In the genomic region with DNA sequence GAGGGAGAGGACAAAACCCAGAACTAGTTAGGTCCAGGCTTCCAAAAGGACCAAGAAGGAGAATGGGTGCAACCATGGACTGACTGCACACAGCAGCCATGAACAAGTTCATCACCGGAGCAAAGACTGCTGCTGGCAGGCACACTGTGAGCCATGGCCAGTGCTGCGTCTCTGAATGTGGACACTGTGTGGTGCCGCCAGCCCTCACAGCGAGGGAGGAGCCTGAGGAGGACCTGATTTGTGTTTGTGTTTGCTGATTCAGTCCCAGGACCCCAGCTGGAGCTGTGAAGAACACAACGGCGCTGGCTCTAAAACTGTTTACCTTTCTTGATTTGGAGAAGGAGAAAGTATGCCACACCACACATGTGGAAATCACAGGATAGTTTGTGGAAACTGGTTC, we compare ENCODE assay signal across 11 mouse cellular contexts. TPM values are rescaled to one million over a fixed set of nuclear protein-coding genes. Genes with fewer than 3 reads are reported as not detected.
DNase-seq lines count a peak whose midpoint lies in the region; ATAC-seq and TF ChIP-seq lines count a peak whose summit lies in the region.
"Had no signal": no experiment of that assay in that cellular context is flagged by ENCODE, and none has a peak within 500 bp of the region (broad histone marks: within the 10 kb centered on the region; RNA-seq: fewer than 3 reads in every experiment).

No protein-coding gene starts in this region.

- ATAC-seq in kidney, embryonic 15.5 days (replicated peaks; ENCODE audit: low FRiP score) = no peak
- ATAC-seq in stomach, postnatal 0 days (ENCODE audit: low FRiP score, low TSS enrichment) = peak; percentile 29; the same call in 1 of the 2 replicates
- ATAC-seq: forebrain, postnatal 0 days had no signal

- peaks cover 6% of the 10 kb centered on the region; the same call in 1 of the 2 replicates for H3K4me1 ChIP-seq in kidney, embryonic 15.5 days
- H3K4me1 ChIP-seq in stomach, postnatal 0 days (replicated peaks; ENCODE audit: control insufficient read depth, insufficient read depth) = no peaks in the 10 kb centered on the region; the same call in 1 of the 2 replicates

- peaks cover 18% of the 10 kb centered on the region for H3K36me3 ChIP-seq in kidney, embryonic 15.5 days
- no peaks in the 10 kb centered on the region for H3K36me3 ChIP-seq in stomach, postnatal 0 days (ENCODE audit: control insufficient read depth, insufficient read depth, low read length)

- no peaks in the 10 kb centered on the region for H3K27me3 ChIP-seq in kidney, embryonic 15.5 days
- H3K27me3 ChIP-seq in stomach, postnatal 0 days (ENCODE audit: control insufficient read depth, insufficient read depth, low read length) = no peaks in the 10 kb centered on the region
- H3K27me3 ChIP-seq: embryonic facial prominence, embryonic 15.5 days had no signal

- TF ChIP-seq EP300 in stomach, postnatal 0 days (optimal IDR thresholded peaks at IDR 0.05) = no peak

- TF ChIP-seq CTCF in stomach, postnatal 0 days (IDR thresholded peaks at IDR 0.05; ENCODE audit: low read depth) = no peak

- WGBS in kidney, embryonic 15.5 days = 54% methylated on average over 6 of the region's 6 CpGs
- 32% methylated on average over 6 of the region's 6 CpGs for WGBS in stomach, postnatal 0 days

- DNase-seq in embryo, embryonic 11 days = peak; percentile 11
- DNase-seq in embryo, embryonic 9.5 days (ENCODE audit: extremely low spot score) = no peak
- peak; percentile 26 for DNase-seq in kidney, postnatal 10 days
- DNase-seq in right cerebral cortex, postnatal 14 days = peak; percentile 17
- DNase-seq in right cerebral cortex, adult 2 months (ENCODE audit: low spot score in 2 of 2) = no peak
- DNase-seq in stomach, postnatal 0 days (ENCODE audit: low spot score) = peak; percentile 30
- no peak for DNase-seq in left cerebral cortex, adult 11 months (ENCODE audit: low spot score)
- DNase-seq: forebrain, postnatal 0 days; spleen, adult 18-20 months had no signal

- H3K9ac ChIP-seq in kidney, embryonic 15.5 days = no peak overlapping the region
- H3K9ac ChIP-seq in stomach, postnatal 0 days (ENCODE audit: low read length) = no peak overlapping the region
- H3K9ac ChIP-seq: embryonic facial prominence, embryonic 15.5 days; forebrain, postnatal 0 days had no signal

- no peak overlapping the region for H3K4me3 ChIP-seq in kidney, embryonic 15.5 days (replicated peaks)
- no peak overlapping the region for H3K4me3 ChIP-seq in stomach, postnatal 0 days (ENCODE audit: low read depth, low read length)
- H3K4me3 ChIP-seq: embryonic facial prominence, embryonic 15.5 days had no signal

- H3K27ac ChIP-seq in kidney, embryonic 15.5 days = no peak overlapping the region
- no peak overlapping the region for H3K27ac ChIP-seq in stomach, postnatal 0 days (replicated peaks)
- H3K27ac ChIP-seq: embryonic facial prominence, embryonic 15.5 days had no signal

- no peaks in the 10 kb centered on the region for H3K9me3 ChIP-seq in kidney, embryonic 15.5 days (replicated peaks)
- no peaks in the 10 kb centered on the region for H3K9me3 ChIP-seq in stomach, postnatal 0 days (ENCODE audit: control insufficient read depth, low read length)
- H3K9me3 ChIP-seq: embryonic facial prominence, embryonic 15.5 days had no signal

- H3K4me2 ChIP-seq in kidney, embryonic 15.5 days = no peak overlapping the region
- H3K4me2 ChIP-seq in stomach, postnatal 0 days (replicated peaks; ENCODE audit: low read depth) = no peak overlapping the region
- H3K4me2 ChIP-seq: embryonic facial prominence, embryonic 15.5 days had no signal

RNA-seq across cellular contexts. Expression of a gene that starts 22.9 kb away (rescaled TPM):
- 27.0 and 29.5 TPM in 2 replicates for polyA plus RNA-seq in kidney, embryonic 15.5 days (2015; fragmentation: Nextera tagmentation; extraction: Ambion mirVana)
- 26.0 and 26.7 TPM in 2 replicates for polyA plus RNA-seq in stomach, postnatal 0 days (2015; fragmentation: Nextera tagmentation; extraction: Ambion mirVana)

Comparison
In these comparisons a context has a peak if more than half of its experiments do, and no peak if none do; other contexts are left out.
1. DNase-seq: peak in embryo, embryonic 11 days (single experiment), kidney, postnatal 10 days (single experiment), right cerebral cortex, postnatal 14 days (single experiment) and stomach, postnatal 0 days (single experiment); none in embryo, embryonic 9.5 days (single experiment), right cerebral cortex, adult 2 months (0 of 2) and left cerebral cortex, adult 11 months (single experiment).